Mouse (Mus musculus): Measurements from ENCODE around the gene Cideb. TPM values are rescaled to one million over a fixed set of nuclear protein-coding genes. Genes with fewer than 3 reads are reported as not detected.

The Cideb gene
- total RNA-seq, 1 experiment from 2014 or later = 0.79 TPM

DNA sequence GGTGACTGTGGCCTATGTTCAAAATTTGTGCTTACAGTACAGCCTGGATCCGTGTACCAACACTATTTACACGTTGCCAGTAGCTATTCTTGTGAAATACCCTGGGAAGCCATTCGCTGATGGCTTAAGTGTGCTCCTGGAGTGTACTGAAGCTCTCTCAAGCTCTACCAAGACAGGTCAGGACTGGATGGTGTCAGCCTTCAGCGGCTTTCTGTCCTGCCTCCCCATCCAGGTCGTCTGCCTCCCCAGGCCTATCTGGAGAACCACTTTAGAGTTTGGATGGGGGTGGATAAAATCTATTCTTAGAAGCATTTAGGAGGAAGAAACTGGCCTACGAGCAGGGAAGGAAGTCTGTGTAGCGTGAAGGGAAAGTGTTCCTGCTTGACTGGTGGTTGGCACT, 4.9 kb upstream of the Cideb start:
- no peak for DNase-seq

DNA sequence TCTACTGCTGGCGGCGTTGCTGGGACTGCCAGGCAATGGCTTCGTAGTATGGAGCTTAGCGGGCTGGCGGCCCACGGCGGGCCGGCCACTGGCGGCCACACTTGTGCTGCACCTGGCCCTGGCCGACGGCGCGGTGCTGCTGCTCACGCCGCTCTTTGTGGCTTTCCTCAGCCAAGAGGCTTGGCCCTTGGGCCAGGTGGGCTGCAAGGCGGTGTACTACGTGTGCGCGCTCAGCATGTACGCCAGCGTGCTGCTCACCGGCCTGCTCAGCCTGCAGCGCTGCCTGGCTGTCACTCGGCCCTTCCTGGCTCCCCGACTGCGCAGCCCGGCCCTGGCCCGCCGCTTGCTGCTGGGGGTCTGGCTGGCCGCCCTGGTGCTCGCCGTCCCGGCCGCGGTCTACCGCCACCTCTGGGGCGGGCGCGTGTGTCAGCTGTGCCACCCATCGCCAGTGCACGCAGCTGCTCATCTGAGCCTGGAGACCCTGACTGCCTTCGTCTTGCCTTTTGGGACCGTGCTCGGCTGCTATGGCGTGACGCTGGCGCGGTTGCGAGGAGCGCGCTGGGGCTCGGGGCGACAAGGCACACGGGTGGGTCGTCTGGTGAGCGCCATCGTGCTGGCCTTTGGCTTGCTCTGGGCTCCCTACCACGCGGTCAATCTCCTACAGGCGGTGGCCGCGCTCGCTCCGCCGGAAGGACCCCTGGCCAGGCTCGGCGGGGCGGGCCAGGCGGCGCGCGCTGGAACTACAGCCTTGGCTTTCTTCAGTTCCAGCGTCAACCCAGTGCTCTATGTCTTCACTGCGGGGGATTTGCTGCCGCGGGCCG, 4.0 kb upstream of the Cideb start:
- DNase-seq = peak; percentile 47

DNA sequence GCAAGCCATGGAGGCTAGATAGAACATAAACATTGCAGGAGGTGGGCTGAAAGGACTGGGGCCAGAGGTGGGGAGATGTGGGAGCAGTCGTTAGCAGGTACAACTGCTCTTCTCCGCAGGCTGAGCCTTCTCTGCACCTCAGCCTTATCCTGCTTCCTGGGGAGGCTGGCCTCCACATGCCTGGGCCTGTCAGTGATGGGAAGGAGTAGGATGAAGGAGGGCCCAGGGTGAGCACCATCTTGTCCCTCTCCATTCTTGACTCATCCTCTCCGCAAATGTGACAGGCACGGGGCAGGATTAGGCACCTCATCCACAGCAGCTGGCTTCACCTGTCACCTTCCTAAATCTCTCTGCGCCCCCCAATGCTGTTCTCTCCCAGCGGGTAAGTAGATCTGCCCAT, 2.9 kb upstream of the Cideb start, which contains the start of gene Ltb4r2:
Ltb4r2 (plus strand) TSS at position 266 of the 400 bp plus-strand sequence.
- DNase-seq = no peak

DNA sequence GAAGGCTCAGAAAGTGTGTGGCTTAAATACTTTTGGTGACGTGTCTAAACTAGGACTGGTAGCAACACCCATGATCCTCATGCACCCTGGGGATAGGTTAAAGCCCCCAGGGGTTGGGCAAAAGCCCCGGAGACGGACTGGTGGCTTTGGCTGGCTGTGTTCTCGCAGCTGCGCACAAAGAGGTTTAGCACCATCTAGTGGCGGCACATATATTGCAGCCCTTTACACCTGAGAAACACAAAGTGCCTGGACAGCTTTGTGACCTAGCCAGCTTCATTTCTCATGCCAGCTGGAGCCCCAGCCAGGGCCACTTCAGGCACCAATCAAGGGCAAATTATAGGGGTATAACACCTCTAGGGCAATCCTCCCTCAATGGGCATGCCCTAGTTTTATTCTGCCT, 1.9 kb upstream of the Cideb start:
- peak; percentile 80 for DNase-seq

DNA sequence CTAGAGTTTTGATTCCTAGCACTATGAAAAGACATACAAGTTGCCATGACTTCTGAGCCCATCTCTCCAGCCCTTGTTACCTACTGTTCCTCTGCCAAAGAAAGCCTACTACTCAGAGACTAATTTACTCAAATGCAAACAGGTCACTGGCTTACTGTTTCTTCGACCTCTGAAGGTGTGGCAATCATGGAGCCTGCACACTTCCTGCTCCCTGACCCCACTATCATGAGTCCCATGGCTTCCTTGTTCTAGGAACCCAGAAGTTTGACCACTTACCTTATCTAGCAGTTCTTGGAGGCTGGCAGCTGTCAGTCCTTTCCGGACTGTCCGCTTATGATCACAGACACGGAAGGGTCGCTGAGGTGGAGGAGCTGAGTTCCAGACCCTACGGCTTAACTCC, 692 bp downstream of the Cideb start:
- no peak for DNase-seq

DNA sequence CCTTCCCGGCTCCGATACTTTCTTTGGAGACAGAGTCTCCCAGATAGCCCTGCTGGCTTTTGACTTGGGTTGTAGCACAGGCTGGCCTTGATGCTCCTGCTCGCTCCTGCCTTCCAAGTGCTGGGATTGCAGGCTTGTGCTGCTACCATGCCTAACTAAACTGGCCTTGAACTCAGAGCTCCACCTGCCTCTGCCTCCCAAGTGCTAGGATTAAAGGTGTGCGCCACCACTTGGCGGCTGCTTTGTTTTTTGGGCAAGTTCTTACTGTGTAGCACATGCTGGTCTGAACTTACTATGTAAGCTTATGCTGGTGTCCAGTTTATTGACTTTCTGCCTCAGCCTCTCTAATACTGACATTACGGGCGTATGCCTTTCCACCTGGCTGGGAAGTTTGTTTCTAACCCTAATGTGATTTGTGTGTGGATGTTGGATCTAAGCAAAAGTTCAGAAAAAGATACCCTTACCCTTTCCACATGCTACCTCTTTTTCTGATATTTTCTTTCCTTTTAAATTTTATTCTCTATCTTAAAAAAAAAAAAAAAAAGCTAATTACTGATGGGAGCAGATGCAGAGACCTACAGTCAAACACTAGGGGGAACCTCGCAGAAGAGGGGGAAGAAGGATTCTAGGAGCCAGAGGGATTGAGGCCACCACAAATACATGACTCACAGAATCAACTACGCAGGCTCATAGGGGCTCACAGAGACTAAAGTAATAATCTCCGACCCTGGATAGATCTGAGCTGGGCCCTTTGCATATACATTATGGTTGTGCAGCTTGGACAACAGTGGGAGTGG, 11.0 kb downstream of the Cideb start:
- DNase-seq = no peak

DNA sequence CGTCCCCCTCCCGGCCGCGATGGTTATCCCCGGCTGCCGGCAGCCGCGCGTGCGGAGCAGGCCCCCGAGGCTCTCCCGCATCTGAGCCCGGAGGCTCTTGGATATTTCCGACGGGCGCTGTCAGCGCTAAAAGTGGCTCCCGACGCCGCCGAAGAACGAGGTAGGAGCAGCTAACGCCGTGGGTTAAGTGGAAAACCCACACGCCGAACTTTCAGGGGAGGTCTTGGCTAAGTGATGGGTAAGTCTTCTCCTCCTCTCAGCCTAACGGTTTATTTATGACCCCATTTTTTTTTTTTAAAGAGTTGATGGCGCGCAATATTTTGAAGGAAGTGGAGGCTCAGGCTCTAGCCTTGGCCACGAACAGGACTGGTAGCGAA, 12.4 kb downstream of the Cideb start:
- no peak for DNase-seq

DNA sequence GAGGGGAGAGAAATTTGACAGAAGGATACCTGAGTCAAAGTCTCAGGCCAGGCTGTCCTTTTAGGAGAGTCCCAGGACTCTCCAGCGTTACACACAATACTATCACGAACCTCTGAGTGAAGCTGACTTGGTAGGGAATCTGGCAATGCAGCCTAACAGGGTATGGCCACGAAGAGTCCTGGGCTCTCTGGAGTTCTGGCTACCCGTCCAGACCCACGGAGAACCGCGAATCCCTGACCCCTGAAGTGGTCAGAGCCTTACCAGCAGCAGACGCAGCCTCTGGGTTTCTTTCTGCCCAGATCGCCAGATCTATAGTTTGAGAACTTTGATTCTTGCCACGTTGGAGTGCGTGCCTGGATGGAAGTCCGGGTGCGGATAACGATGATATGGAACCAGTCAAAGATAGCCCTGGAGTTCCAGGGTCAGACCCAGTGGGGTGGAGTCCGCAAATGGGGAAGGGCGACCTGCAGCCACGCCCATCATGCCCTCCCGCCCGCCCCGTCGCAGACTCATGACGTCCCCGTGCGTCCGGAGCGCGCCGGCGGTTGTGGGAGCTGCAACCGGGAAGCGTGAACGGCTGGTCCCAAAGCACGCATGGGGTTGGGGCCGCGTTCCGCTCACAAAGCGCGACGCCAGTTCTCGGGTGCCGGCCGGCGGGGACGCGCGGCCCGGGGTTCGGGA, 12.9 kb downstream of the Cideb start, which contains the start of the genes Dhrs1 and Nop9:
Dhrs1 (minus strand) TSS at position 511 of the 681 bp plus-strand sequence.
Nop9 (plus strand) TSS at position 514 of the 681 bp plus-strand sequence.
- DNase-seq = peak; percentile 90

DNA sequence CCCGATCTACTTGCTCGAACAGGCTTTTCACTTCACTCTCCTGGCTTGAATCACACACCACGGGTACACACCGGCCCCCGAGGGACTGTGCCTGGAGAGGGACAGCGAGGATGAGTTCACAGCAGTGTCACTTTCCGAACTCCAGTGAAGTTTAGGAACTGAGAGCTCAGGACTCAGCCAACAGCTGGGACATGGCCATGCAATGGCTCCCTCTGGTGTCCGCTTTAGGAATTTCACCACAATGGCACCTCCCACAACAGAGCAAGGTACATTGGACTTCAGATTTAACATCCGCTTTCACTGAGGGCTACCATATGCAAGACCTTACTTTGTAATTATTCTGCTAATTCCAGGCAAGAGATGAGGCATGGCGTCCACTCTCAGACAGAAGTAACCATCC, 14.5 kb downstream of the Cideb start:
- peak; percentile 83 for DNase-seq

DNA sequence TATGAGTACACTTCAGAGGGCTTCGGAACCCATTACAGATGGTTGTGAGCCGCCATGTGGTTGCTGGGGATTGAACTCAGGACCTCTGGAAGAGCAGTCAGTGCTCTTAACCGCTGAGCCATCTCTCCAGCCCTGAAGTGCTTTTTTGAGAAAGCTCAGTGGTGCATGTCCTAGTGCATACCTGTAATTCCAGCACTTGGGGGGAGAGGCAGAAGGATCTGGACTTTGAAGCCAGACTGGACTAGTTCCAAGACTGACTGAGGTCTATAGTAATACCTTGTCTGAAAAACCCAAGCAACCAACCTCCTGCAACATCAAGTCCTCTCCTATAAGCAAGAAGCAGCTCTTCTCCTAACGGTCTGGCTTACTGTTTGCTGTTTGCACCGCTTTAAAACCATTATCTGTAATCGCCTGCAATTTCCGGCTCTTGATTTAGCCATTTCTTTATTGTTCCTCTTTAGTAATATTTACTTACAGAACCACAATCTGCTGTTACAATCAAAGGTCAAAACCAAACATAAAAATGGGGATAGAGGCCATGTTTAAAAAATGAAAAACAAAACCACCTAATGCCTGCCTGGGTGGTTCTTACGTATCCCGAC, 21.1 kb downstream of the Cideb start:
- no peak for DNase-seq

DNA sequence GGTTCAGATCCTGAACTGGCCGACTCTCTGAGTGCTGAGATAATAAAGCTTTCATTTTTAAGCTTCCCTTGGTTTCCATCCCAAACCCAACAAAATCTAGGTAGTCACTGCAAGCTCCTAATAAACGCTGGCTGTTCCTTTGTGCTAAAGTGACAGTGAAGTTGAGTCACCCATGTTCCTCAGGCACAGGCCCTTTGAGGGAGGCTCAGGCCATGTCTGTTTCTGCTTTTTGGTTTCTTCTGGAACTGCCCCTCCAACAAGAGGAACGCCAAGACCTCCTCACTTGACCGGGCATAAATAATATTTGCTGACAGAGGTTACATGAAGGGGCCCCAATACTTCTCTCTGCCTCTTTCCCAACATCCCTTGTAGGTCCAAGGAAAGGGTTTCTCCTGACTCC, 22.5 kb downstream of the Cideb start:
- DNase-seq = no peak

DNA sequence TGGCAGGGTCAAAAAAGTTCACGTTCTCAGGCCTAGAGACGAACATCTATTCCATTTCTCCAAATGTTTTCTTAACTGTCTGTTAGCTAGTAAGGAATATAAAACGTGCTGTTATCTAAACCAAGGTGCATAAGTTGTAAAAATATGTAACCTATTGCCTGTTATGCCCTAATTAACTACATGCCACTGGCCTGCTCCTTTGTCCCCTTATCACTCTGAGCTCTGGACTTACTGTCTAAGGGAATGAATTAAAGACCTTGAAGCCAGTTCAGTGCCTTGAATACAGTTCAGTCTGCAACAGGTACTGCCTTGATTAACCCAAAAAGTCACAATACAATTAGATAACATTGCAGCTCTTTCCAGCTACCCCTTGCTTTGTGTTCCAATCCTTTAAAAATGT, 22.9 kb downstream of the Cideb start:
- no peak for DNase-seq

DNA sequence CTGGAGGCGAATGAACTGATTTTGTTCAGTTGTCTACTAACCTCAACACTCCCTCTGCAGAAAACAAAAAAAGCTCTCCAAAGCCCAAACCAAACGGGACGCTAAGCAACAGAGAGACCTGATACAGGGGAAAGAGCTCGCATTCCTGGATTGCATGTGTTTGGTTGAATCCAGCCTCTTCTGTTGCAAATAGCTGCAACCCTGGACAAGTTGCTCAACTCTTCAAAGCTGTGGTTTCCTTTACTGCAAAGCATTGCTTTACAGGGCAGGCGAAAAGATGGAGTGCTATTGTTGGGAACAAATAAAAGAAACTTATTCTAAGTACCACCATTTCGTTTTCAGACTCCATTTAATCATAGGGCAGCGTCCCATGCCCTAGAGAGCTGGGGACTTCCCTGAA, 23.4 kb downstream of the Cideb start:
- DNase-seq = no peak

DNA sequence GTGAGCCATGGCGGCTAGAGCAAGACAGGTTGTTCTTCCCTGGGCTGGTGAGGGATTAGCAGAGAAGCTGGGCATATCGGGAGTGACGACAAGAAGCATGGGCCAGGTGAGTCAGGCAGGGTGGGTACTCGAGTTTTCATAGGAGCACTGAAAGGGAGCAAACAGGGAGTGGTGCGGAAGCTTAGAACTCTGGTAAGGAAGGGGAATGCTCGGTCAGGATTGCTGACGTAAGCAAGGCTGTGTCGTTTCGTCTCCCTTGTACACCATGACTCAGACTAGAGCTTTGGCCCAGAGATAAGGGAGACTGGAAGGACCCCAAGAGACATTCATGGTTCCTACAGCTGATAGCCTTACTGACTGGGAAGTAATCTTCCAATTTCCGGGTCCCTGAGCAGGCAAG, 24.4 kb downstream of the Cideb start:
- DNase-seq = no peak

DNA sequence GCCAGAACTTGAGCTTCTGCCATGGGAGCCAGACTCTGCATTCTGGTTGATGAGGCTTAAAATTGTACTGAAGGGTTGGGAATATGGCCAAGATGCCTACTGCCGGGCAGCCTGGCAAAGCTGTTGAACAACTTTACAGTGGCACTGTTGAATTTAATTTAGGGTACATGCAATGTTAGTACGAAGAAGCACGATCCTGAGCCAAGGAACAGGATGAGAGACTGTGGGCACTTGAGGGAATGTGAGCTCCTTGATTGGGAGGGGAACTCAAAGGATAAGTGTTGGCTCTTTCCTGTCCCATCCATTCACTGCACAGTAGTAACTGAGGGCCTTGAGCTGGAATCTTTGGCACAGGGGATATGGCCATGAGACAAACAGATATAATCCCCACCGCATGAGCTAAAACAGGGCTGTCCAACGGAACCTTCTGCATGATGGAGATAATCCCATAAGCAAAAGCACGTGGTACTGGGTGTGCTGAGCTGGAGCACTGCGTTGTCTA, 27.7 kb downstream of the Cideb start:
- DNase-seq = no peak

DNA sequence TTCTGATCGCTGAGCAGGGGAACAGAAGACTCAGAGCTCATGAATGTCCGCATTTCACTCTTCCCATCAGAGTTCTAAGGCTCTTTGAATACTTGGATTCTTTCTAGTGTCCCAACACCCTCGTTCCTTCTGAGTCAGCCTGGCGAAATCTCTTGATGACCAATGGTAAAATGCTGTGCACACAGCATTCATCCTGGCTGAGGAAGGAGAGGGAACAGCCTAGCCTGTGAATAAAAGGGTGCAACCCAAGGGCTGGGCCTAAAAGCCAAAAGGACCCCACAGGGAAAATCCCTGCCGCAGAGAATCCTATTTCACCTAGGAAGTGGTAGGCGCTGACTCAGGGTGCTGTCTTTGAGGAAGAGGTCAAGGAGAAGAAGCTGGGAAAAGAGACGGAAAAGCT, 28.1 kb downstream of the Cideb start:
- DNase-seq = no peak

DNA sequence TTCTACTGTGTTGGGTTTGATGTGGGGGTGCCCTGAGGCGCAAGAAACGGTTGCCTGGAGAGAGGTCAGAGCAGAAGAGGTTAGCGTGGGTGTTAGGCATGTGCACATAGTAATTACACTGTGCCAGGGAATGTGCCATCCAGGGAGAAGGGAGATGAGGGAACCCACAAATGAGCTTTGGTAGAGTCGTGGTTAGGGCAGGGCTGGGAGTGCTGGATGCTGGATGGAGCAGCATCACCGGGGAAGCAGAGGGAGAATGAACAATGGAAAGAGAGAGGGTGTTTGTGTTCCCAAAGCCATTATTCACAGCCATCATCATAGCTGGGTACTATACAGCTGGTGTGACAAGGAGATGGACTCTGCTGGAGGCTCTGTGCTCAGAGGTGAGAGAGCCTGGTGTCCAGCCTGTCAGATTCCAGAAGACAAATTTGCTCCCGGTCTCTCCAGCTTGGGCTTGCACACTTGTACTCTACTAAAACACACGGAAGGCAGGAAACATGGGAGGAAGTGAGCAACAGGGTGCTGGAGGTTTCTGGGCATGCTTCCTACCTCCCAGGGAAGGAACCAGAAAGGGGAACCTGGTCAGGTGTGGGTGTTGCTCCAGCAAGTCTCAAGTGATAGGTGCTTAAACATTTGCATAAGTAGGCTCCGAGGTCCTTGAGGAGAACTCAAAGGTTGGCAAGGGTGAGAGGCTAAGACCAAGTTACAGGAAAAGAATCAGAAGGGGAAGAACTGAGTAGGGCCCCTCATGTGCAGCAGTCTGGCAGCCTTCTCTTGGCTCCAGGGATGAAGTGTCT, 30.2 kb downstream of the Cideb start:
- DNase-seq = no peak

DNA sequence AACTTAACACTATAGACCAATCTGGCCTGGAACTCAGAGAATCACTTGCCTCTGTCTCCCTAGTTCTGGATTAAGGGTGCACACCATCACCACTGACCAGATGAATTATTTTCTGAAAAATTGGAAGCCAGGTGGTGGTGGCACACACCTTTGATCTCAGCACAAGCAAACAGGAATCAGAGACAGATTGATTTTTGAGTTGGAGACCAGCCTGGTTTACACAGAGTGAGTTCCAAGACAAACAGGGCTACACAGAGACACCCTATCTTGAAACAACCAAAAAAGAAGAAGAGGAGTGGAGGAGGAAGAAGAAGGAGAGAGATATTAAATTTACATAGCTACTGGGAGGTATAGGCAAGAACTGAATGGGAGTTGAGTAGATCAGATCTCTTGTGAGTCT, 32.0 kb downstream of the Cideb start:
- no peak for DNase-seq

DNA sequence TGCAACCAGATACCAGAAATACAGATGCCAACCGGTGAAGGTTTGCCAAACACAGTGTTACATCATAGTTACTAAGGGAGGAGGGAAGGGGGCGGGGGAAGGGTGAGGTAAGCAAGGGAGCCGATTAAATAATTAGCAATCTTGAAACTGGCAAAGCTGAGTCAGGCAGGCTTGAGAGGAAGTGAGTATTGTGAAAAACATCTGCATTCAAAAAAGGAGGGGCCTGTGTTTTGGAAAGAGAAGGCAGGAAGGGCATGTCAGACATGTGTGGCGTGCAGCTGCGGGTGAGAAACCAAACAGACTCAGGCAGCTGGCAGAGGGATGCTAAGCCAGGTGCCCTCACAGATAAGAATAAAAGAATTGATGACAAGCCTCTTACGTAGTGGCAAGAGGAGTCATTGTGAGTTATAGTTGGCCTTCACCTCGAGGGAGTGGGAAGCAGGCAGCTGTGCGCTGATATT, 33.8 kb downstream of the Cideb start:
- peak; percentile 44 for DNase-seq

DNA sequence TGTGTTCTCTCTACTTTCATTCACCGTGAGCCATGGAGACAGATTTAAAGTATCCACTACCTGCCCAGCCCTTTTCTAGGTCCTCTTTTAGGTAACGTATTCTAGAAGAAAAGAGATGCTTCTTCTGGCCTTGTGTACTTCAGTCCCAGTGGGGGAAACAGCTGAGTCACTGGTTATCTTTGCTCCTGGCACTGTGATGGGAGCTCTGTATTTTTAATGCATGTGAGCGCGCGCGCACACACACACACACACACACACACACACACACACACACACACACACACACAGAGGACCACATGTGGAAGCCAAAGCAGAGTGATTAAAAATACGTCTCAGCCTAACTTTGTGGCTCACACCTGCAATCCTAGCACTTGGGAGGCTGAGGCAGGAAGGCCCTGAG, 34.8 kb downstream of the Cideb start:
- DNase-seq = no peak

DNA sequence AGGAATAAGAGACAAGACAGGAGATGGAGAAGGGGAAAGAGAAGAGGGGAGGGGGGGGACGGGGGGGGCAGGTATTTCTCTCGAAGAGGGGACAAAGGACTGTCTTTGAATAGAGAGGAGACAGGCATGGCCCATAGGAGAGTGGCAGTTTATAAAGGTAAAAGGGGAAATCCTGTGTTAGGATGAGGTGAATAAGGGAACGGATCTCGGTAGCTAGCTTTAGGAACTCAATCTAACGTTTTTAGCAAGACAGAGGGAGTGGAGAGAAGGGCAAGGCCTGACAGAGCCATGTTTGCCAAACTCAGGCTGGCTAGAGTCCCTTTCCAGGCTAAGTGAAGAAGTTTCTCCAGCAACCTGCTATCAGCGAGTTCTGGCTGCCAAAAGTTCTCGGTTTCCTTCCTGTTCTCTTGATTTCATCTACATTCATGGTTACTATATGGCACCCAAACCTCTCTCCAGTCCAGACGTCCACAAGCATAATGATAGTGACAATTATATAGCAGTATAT, 35.8 kb downstream of the Cideb start:
- no peak for DNase-seq

Data from adrenal gland, postnatal 25 days (tissue).